Mouse (Mus musculus) hindbrain, postnatal 0 days (tissue): ENCODE measurements at regions not wholly inside any gene's neighbourhood (a gene's known extent, or its start where the extent isn't known, plus 50 kb on each side); places are given as distances from the start of the nearest gene placed in this dataset.
A peak's percentile ranks its signal among the peaks of the same experiment; 100 is the strongest.

Experiments
- ATAC-seq: fragments of 200-750 bp; cut with Nextera tagmentation; 2 replicates; pipeline ENCODE4 v1.8.0; 2017; ENCODE audit warnings: mild to moderate bottlenecking, moderate TSS enrichment, moderate library complexity
- DNase-seq: peaks from one replicate; pipeline ENCODE4 v3.0.0-alpha.2; 2015; ENCODE audit warnings: low spot score
- H3K27ac ChIP-seq: fragments of 300-500 bp; sonication (generic); 2 replicates; pipeline ENCODE4 v1.5.1; 2014; ENCODE audit warnings: mild to moderate bottlenecking
- H3K27me3 ChIP-seq: fragments of 300-500 bp; sonication (generic); 2 replicates; pipeline ENCODE4 v1.6.1; 2014; ENCODE audit warnings: low read length, mixed read lengths; ENCODE audit not compliant: insufficient read depth
- H3K36me3 ChIP-seq: fragments of 300-500 bp; sonication (generic); 2 replicates; pipeline ENCODE4 v1.6.1; 2014; ENCODE audit warnings: low read length, mixed read lengths; ENCODE audit not compliant: insufficient read depth
- H3K4me1 ChIP-seq: fragments of 300-500 bp; sonication (generic); 2 replicates; pipeline ENCODE4 v1.6.1; 2014; ENCODE audit warnings: antibody characterized with exemption, low read length, mixed read lengths; ENCODE audit not compliant: insufficient read depth
- H3K4me2 ChIP-seq: fragments of 300-500 bp; sonication (generic); 2 replicates; pipeline ENCODE4 v1.6.1; 2014; ENCODE audit warnings: low read depth, mild to moderate bottlenecking, low read length, moderate library complexity, mixed read lengths
- H3K4me3 ChIP-seq: fragments of 300-500 bp; sonication (generic); 2 replicates; pipeline ENCODE4 v1.5.1; 2014; ENCODE audit warnings: low read length
- H3K9ac ChIP-seq: fragments of 300-500 bp; sonication (generic); replicated peaks from 2 replicates; pipeline ENCODE4 v1.6.1; 2014; ENCODE audit warnings: mild to moderate bottlenecking, low read length, moderate library complexity, mixed read lengths
- H3K9me3 ChIP-seq: fragments of 300-500 bp; sonication (generic); 2 replicates; pipeline ENCODE4 v1.6.1; 2016; ENCODE audit warnings: low read length, mixed read lengths
- CTCF ChIP-seq: IDR thresholded peaks from 2 replicates; pipeline ENCODE4 v1.5.1; 2016; ENCODE audit warnings: antibody characterized with exemption, control low read depth, low read depth
- WGBS: fragments of 180-500 bp; shearing (Covaris S2); extraction: QIAGEN DNeasy Blood & Tissue Kit; methylation state at CpG from one replicate; pipeline ENCODE4 v1.1.7; 2014; 5-methylcytosine and 5-hydroxymethylcytosine counted together

GRCm38 (mm10) chr3:66747073-66747710 lies 234.0 kb upstream of the Rsrc1 start:
- H3K36me3 ChIP-seq: no peaks in the 10 kb centered on the region
- peak overlapping the region; percentile 23 for H3K4me3 ChIP-seq
- TF ChIP-seq CTCF: 0 out of 2 replicates have a peak, but pooled peaks have one; percentile 3
- H3K4me1 ChIP-seq: no peaks in the 10 kb centered on the region
- H3K9me3 ChIP-seq: no peaks in the 10 kb centered on the region
- DNase-seq (no peak), ATAC-seq (peak; percentile 80)
- WGBS: 20% methylated on average over 20 of the region's 20 CpGs
- no peak overlapping the region for H3K27ac ChIP-seq
- H3K9ac ChIP-seq: no peak overlapping the region
- H3K27me3 ChIP-seq: peaks cover 13% of the 10 kb centered on the region
- peak overlapping the region; percentile 54 for H3K4me2 ChIP-seq

- DNase-seq: no peak
- 87% methylated on average over 3 of the region's 3 CpGs for WGBS
- Histone ChIP-seq H3K27ac (no peak overlapping the region), H3K9ac (no peak overlapping the region), H3K4me1 (no peaks in the 10 kb centered on the region), H3K4me2 (no peak overlapping the region), H3K27me3 (no peaks in the 10 kb centered on the region), H3K4me3 (no peak overlapping the region), H3K36me3 (no peaks in the 10 kb centered on the region), H3K9me3 (no peaks in the 10 kb centered on the region)
- TF ChIP-seq CTCF: no peak
- no peak for ATAC-seq
These were observed 223.0 kb upstream of the Rsrc1 start for GRCm38 (mm10) chr3:66758141-66758540.

GRCm38 (mm10) chr3:66759841-66760240 lies 221.3 kb upstream of the Rsrc1 start:
- Histone ChIP-seq H3K4me2 (no peak overlapping the region), H3K9ac (no peak overlapping the region), H3K36me3 (no peaks in the 10 kb centered on the region), H3K9me3 (no peaks in the 10 kb centered on the region), H3K27me3 (no peaks in the 10 kb centered on the region), H3K27ac (no peak overlapping the region), H3K4me1 (no peaks in the 10 kb centered on the region), H3K4me3 (no peak overlapping the region)
- no peak for DNase-seq
- no peak for ATAC-seq
- TF ChIP-seq CTCF: no peak
- 88% methylated on average over 4 of the region's 4 CpGs for WGBS

- H3K27ac ChIP-seq: no peak overlapping the region
- WGBS: 84% methylated on average over 3 of the region's 3 CpGs
- H3K9ac ChIP-seq: no peak overlapping the region
- no peak overlapping the region for H3K4me3 ChIP-seq
- H3K9me3 ChIP-seq: no peaks in the 10 kb centered on the region
- H3K27me3 ChIP-seq: no peaks in the 10 kb centered on the region
- no peaks in the 10 kb centered on the region for H3K4me1 ChIP-seq
- no peak overlapping the region for H3K4me2 ChIP-seq
- H3K36me3 ChIP-seq: no peaks in the 10 kb centered on the region
- ATAC-seq: no peak
- DNase-seq: no peak
- TF ChIP-seq CTCF: no peak
These were observed 218.7 kb upstream of the Rsrc1 start for GRCm38 (mm10) chr3:66762446-66762845.

- DNase-seq (peak; percentile 32), ATAC-seq (peak; percentile 29; the same call in 1 of the 2 replicates)
- Histone ChIP-seq H3K4me2 (no peak overlapping the region), H3K9ac (no peak overlapping the region), H3K4me3 (no peak overlapping the region), H3K36me3 (no peaks in the 10 kb centered on the region), H3K9me3 (no peaks in the 10 kb centered on the region), H3K4me1 (no peaks in the 10 kb centered on the region), H3K27me3 (no peaks in the 10 kb centered on the region), H3K27ac (no peak overlapping the region)
- TF ChIP-seq CTCF: no peak
- WGBS: 49% methylated on average over 12 of the region's 12 CpGs
These were observed 183.7 kb upstream of the Rsrc1 start for GRCm38 (mm10) chr3:66797351-66798010.

- Histone ChIP-seq H3K27me3 (no peaks in the 10 kb centered on the region), H3K4me1 (no peaks in the 10 kb centered on the region), H3K36me3 (no peaks in the 10 kb centered on the region), H3K4me3 (no peak overlapping the region), H3K27ac (no peak overlapping the region), H3K9me3 (no peaks in the 10 kb centered on the region), H3K4me2 (no peak overlapping the region), H3K9ac (no peak overlapping the region)
- TF ChIP-seq CTCF: no peak
- no peak for ATAC-seq
- 72% methylated on average over 5 of the region's 5 CpGs for WGBS
- DNase-seq: no peak
These were observed 182.9 kb upstream of the Rsrc1 start for GRCm38 (mm10) chr3:66798292-66798691.

GRCm38 (mm10) chr3:66802538-66802937 lies 178.7 kb upstream of the Rsrc1 start:
- H3K4me1 ChIP-seq: no peaks in the 10 kb centered on the region
- no peak overlapping the region for H3K4me3 ChIP-seq
- H3K36me3 ChIP-seq: no peaks in the 10 kb centered on the region
- ATAC-seq (no peak), DNase-seq (no peak)
- H3K4me2 ChIP-seq: no peak overlapping the region
- no peaks in the 10 kb centered on the region for H3K9me3 ChIP-seq
- WGBS: 74% methylated on average over 5 of the region's 5 CpGs
- no peak overlapping the region for H3K9ac ChIP-seq
- H3K27me3 ChIP-seq: no peaks in the 10 kb centered on the region
- no peak for TF ChIP-seq CTCF
- H3K27ac ChIP-seq: no peak overlapping the region
